Mouse (Mus musculus): Measurements from ENCODE around the gene Cacna1a. TPM values are rescaled to one million over a fixed set of nuclear protein-coding genes. Genes with fewer than 3 reads are reported as not detected.

Gene Cacna1a
- polyA plus RNA-seq, 1 experiment from 2014 or later = 0.60 TPM

- no peak overlapping the region for H3K4me3 ChIP-seq
- H3K4me1 ChIP-seq = no peaks in the 10 kb centered on the region
- no peak overlapping the region for H3K4me2 ChIP-seq
- H3K27me3 ChIP-seq (replicated peaks) = peaks cover 28% of the 10 kb centered on the region
- no peak overlapping the region for H3K27ac ChIP-seq
- H3K9ac ChIP-seq = no peak overlapping the region
- H3K9me3 ChIP-seq (replicated peaks) = no peaks in the 10 kb centered on the region
- ATAC-seq = no peak
- WGBS (ENCODE audit: insufficient replicate concordance) = 64% methylated on average over 1 of the region's 1 CpGs
- H3K36me3 ChIP-seq = no peaks in the 10 kb centered on the region
Measured at GRCm38 (mm10) chr8:84365197-84365596, 23.0 kb upstream of the Cacna1a start.

DNA sequence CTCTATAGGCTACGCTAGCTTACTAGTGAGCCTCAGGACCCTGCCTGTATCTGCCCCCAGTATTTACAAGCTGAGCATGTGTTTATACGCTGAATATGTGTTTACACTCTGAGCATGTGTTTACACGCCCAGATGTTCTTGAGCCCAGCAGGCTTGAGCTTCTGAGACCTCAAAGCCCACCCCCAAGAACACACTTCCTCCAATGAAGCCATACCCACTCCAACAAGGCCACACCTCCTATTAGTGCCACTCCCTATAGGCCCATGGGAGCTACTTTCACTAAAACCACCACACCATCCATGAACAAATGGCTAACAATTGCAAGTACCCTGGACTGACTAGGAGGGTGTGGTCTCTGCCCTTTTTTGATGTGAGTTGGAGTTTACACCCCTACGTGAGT is 17.3 kb upstream of the Cacna1a start:
- Histone ChIP-seq H3K4me2 (no peak overlapping the region), H3K36me3 (no peaks in the 10 kb centered on the region), H3K27ac (no peak overlapping the region), H3K9me3 (replicated peaks) (no peaks in the 10 kb centered on the region), H3K4me3 (no peak overlapping the region), H3K9ac (no peak overlapping the region), H3K4me1 (no peaks in the 10 kb centered on the region), H3K27me3 (replicated peaks) (0 out of 2 replicates have a peak, but pooled peaks cover 4% of the 10 kb centered on the region)
- no peak for ATAC-seq
- WGBS (ENCODE audit: insufficient replicate concordance) = 64% methylated on average over 4 of the region's 4 CpGs

- H3K4me1 ChIP-seq = no peaks in the 10 kb centered on the region
- no peaks in the 10 kb centered on the region for H3K9me3 ChIP-seq (replicated peaks)
- ATAC-seq = no peak
- no peaks in the 10 kb centered on the region for H3K36me3 ChIP-seq
- no peak overlapping the region for H3K4me2 ChIP-seq
- WGBS (ENCODE audit: insufficient replicate concordance) = 40% methylated on average over 5 of the region's 5 CpGs
- no peak overlapping the region for H3K27ac ChIP-seq
- H3K27me3 ChIP-seq (replicated peaks) = 0 out of 2 replicates have a peak, but pooled peaks cover 4% of the 10 kb centered on the region
- H3K9ac ChIP-seq = no peak overlapping the region
- no peak overlapping the region for H3K4me3 ChIP-seq
Measured at GRCm38 (mm10) chr8:84375038-84375437, 13.2 kb upstream of the Cacna1a start.

- 66% methylated on average over 5 of the region's 5 CpGs for whole genome bisulfite sequencing (ENCODE audit: insufficient replicate concordance)
- Histone ChIP-seq H3K9me3 (replicated peaks) (no peaks in the 10 kb centered on the region), H3K4me3 (no peak overlapping the region), H3K4me2 (no peak overlapping the region), H3K36me3 (no peaks in the 10 kb centered on the region), H3K4me1 (no peaks in the 10 kb centered on the region), H3K27me3 (replicated peaks) (0 out of 2 replicates have a peak, but pooled peaks cover 4% of the 10 kb centered on the region), H3K9ac (no peak overlapping the region), H3K27ac (no peak overlapping the region)
- ATAC-seq = no peak
Measured at GRCm38 (mm10) chr8:84375803-84376202, 12.4 kb upstream of the Cacna1a start.

DNA sequence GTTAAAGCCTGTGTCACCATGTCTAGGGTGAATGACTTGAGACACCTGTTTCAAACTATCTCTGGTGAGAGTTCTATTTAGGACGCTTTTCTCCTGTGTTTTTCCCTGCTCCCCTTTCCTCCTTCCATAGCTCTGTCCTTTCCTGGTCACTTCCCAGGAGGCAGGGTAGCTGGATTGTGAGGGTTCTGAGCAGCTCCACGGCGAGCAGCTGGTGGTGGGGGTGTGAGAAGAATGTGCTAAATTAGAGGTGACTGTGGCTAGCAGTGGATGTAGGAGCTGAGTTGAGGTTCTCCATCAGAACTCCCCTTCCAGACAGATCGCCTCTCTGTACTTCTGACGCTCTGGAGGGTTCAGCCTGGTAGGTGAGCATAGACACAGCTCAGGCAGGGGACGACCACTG is 11.7 kb upstream of the Cacna1a start:
- 53% methylated on average over 6 of the region's 6 CpGs for WGBS (ENCODE audit: insufficient replicate concordance)
- ATAC-seq = no peak
- H3K9me3 ChIP-seq (replicated peaks) = no peaks in the 10 kb centered on the region
- no peaks in the 10 kb centered on the region for H3K4me1 ChIP-seq
- H3K4me3 ChIP-seq = no peak overlapping the region
- 0 out of 2 replicates have a peak, but pooled peaks cover 4% of the 10 kb centered on the region for H3K27me3 ChIP-seq (replicated peaks)
- no peak overlapping the region for H3K4me2 ChIP-seq
- H3K27ac ChIP-seq = no peak overlapping the region
- no peak overlapping the region for H3K9ac ChIP-seq
- H3K36me3 ChIP-seq = no peaks in the 10 kb centered on the region

DNA sequence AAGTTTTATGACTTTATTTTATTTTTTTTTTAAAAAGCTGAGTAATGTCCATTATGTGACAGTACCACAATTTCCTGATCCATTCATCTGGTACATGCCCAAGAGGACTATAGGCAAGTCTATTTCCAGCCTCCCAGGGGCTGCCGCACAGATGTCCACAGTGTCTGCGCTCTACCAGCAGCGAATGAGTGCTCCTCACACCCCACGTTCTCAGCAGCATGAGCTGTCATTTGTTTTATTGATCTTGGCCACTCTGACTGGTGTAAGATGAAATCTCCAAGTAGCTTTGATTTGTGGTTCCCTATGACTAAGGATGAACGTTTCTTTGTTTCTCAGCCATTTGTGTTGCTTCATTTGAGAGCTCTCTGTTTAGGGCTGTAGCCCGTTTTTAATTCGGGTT is 6.6 kb upstream of the Cacna1a start:
- no peak for ATAC-seq
- H3K36me3 ChIP-seq = no peaks in the 10 kb centered on the region
- no peak overlapping the region for H3K9ac ChIP-seq
- no peak overlapping the region for H3K27ac ChIP-seq
- H3K4me1 ChIP-seq = no peaks in the 10 kb centered on the region
- no peaks in the 10 kb centered on the region for H3K27me3 ChIP-seq (replicated peaks)
- no peak overlapping the region for H3K4me3 ChIP-seq
- H3K4me2 ChIP-seq = no peak overlapping the region
- no peaks in the 10 kb centered on the region for H3K9me3 ChIP-seq (replicated peaks)
- 73% methylated on average over 7 of the region's 7 CpGs for WGBS (ENCODE audit: insufficient replicate concordance)

- no peaks in the 10 kb centered on the region for H3K9me3 ChIP-seq (replicated peaks)
- no peaks in the 10 kb centered on the region; the same call in 1 of the 2 replicates for H3K27me3 ChIP-seq (replicated peaks)
- no peak overlapping the region for H3K4me3 ChIP-seq
- no peak for ATAC-seq
- H3K9ac ChIP-seq = no peak overlapping the region
- no peak overlapping the region for H3K27ac ChIP-seq
- H3K36me3 ChIP-seq = no peaks in the 10 kb centered on the region
- H3K4me2 ChIP-seq = no peak overlapping the region
- 60% methylated on average over 9 of the region's 9 CpGs for WGBS (ENCODE audit: insufficient replicate concordance)
- H3K4me1 ChIP-seq = no peaks in the 10 kb centered on the region
Measured at GRCm38 (mm10) chr8:84388773-84389172, 533 bp downstream of the Cacna1a start.

GRCm38 (mm10) chr8:84389173-84389572 is 933 bp downstream of the Cacna1a start:
- H3K4me2 ChIP-seq = no peak overlapping the region
- 72% methylated on average over 3 of the region's 3 CpGs for WGBS (ENCODE audit: insufficient replicate concordance)
- no peak overlapping the region for H3K9ac ChIP-seq
- H3K27me3 ChIP-seq (replicated peaks) = no peaks in the 10 kb centered on the region; the same call in 1 of the 2 replicates
- H3K27ac ChIP-seq = no peak overlapping the region
- no peaks in the 10 kb centered on the region for H3K36me3 ChIP-seq
- H3K4me1 ChIP-seq = no peaks in the 10 kb centered on the region
- no peak for ATAC-seq
- H3K4me3 ChIP-seq = no peak overlapping the region
- H3K9me3 ChIP-seq (replicated peaks) = no peaks in the 10 kb centered on the region

- Histone ChIP-seq H3K4me1 (no peaks in the 10 kb centered on the region), H3K4me2 (no peak overlapping the region), H3K27ac (no peak overlapping the region), H3K4me3 (no peak overlapping the region), H3K9ac (no peak overlapping the region), H3K9me3 (replicated peaks) (no peaks in the 10 kb centered on the region), H3K27me3 (replicated peaks) (no peaks in the 10 kb centered on the region; the same call in 1 of the 2 replicates), H3K36me3 (no peaks in the 10 kb centered on the region)
- no peak for ATAC-seq
- 66% methylated on average over 5 of the region's 5 CpGs for WGBS (ENCODE audit: insufficient replicate concordance)
Measured at GRCm38 (mm10) chr8:84391611-84392010, 3.4 kb downstream of the Cacna1a start.

DNA sequence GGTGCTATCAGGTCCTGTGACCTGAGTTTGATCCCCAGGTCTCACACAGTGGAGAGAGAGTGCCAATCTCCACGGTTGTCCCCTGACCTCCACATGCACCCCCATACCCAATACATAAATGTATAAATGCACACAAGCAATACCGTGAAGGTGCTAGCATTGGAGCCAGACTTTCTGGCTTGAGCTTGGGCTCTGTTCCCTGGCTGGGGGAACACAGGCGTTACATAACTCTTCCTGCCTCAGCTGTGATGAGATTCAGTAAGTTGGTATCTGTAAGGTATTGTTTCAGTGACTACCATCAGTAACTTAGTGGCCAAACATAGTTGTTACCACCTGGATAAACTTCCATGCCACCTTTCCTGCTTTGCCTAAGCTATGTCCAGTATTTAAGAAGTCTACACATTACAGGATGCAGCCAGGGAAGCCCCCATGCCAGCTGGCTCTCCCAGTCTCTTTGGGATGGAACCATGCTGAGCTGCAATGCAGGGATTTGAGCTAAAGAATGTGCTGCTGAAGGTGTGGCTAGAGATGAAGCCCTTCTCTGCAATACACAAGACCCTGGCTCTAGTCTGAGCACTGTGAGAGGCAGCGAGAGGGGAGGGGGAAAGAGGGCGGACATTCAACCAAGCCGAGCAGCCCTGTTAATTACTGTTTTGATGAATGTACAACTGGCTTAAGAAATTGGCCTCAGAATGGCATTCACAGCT is 7.7 kb downstream of the Cacna1a start:
- 51% methylated on average over 6 of the region's 6 CpGs for WGBS (ENCODE audit: insufficient replicate concordance)
- no peak for ATAC-seq
- Histone ChIP-seq H3K4me2 (no peak overlapping the region), H3K9ac (no peak overlapping the region), H3K9me3 (replicated peaks) (no peaks in the 10 kb centered on the region), H3K4me1 (no peaks in the 10 kb centered on the region), H3K4me3 (no peak overlapping the region), H3K27ac (no peak overlapping the region), H3K27me3 (replicated peaks) (no peaks in the 10 kb centered on the region; the same call in 1 of the 2 replicates), H3K36me3 (no peaks in the 10 kb centered on the region)

DNA sequence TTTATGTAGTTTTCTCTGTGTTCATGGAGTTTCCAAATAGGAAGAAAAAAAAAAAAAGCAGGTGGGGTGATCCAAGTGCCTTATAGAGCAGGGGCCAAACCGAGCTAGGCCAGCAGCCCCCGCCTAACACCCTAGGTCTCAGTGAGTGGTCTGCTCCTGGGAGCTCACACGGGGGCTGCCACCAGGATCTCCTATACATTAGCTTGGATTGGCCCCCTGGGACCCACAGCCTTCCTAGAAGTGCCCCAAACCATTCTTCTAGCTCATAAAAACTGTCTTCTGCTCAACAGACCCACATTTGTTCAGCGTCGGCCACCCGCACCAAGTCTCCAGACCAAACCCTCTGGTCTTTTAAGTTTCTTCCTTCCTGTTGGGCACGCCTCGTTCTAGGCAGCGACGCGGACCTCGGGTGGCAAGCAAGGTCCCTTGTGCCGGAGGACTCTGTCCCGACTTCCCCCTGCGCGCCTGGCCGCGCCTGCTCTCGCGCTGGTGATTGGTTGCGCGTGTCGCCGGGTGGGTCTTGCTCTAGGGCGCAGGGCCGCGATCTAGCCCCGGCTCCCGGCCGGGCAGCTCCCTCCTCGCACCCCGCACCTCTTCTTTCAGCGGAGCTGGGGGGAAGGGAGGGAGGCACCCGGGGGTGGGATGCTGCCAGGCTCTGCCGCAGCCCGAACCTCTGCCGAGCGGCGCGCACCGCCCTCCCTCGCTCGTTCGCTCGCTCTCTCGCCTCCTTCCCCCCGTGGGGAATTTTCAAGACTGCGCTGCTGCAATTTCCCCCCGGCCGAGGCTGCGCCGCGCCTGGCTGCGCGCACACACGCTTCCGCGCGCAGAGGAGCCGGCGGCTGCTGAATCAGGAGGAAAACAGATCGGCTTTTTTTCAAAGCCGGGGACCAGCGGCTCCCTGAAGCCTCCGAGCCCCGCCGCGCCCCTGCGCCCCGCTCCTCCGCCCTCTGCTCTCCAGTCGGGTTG is 25.9 kb downstream of the Cacna1a start:
- no peak for ATAC-seq
- H3K4me1 ChIP-seq = 0 out of 2 replicates have a peak, but pooled peaks cover 6% of the 10 kb centered on the region
- H3K27me3 ChIP-seq (replicated peaks) = peaks cover 93% of the 10 kb centered on the region
- H3K4me3 ChIP-seq = peak overlapping the region; percentile 48
- H3K9ac ChIP-seq = no peak overlapping the region
- WGBS (ENCODE audit: insufficient replicate concordance) = 2% methylated on average over 71 of the region's 72 CpGs
- H3K27ac ChIP-seq = no peak overlapping the region
- H3K4me2 ChIP-seq = peak overlapping the region; percentile 70
- H3K9me3 ChIP-seq (replicated peaks) = peaks cover 6% of the 10 kb centered on the region
- no peaks in the 10 kb centered on the region for H3K36me3 ChIP-seq

DNA sequence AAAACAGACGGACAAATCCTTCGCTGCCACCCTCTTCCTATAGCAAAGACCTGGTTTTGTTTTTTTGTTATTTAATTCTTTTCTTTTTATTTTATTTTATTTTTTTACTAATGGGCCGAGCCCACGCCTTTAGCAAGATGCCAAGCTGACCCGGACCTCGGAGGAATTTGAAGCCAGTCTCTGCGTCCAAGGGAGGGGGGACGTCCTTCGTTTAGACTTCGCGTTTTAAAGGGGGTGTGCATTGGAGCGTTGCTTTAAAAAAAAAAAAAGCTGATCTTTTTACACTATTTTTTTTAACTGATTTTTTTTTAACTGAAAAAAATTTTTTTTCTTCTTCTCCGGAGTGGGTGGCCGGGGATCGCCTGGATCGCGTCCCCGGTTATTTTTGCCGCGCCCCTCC is 26.7 kb downstream of the Cacna1a start:
- peak overlapping the region; percentile 70 for H3K4me2 ChIP-seq
- H3K9me3 ChIP-seq (replicated peaks) = peaks cover 6% of the 10 kb centered on the region
- H3K4me1 ChIP-seq = 0 out of 2 replicates have a peak, but pooled peaks cover 6% of the 10 kb centered on the region
- H3K9ac ChIP-seq = no peak overlapping the region
- H3K27ac ChIP-seq = no peak overlapping the region
- H3K27me3 ChIP-seq (replicated peaks) = peaks cover 93% of the 10 kb centered on the region
- H3K36me3 ChIP-seq = no peaks in the 10 kb centered on the region
- peak overlapping the region; percentile 48 for H3K4me3 ChIP-seq
- ATAC-seq = no peak
- WGBS (ENCODE audit: insufficient replicate concordance) = 1% methylated on average over 19 of the region's 20 CpGs

Measured in liver, embryonic 12.5 days (tissue).